ENCODE assay signal across 9 mouse cellular contexts in the genomic region with DNA sequence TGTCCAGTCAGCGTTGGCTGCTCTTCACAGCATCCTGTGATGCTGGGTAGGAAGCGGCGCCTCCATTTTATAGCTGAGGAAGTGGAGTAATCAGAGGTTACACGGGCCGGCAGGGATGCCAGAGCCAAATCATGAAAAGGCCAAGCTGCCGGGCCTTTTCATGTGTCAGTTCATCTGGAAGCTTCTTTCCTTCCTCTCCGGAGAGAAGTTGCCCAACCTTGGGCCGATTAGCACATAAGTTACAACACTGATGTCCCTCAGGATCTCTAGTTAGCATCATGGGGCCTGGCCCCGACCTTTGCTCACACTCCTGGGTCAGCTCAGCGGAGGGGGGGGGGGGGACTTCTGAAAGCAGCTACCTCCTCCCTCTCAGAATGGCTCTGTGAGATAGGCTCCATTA. TPM values are rescaled to one million over a fixed set of nuclear protein-coding genes. Genes with fewer than 3 reads are reported as not detected.
DNase-seq lines count a peak whose midpoint lies in the region; ATAC-seq and TF ChIP-seq lines count a peak whose summit lies in the region.
"Had no signal": no experiment of that assay in that cellular context is flagged by ENCODE, and none has a peak within 500 bp of the region (broad histone marks: within the 10 kb centered on the region; RNA-seq: fewer than 3 reads in every experiment).

No protein-coding gene starts in this region.

- peak; percentile 61 for DNase-seq in layer of hippocampus, adult 9-11 months
- DNase-seq in layer of hippocampus, postnatal 25 days (ENCODE audit: extremely low spot score in 1 of 2, low spot score in 1 of 2): no peak
- DNase-seq in embryonic facial prominence, embryonic 11.5 days (ENCODE audit: low spot score): peak; percentile 32
- no peak for DNase-seq in frontal cortex, postnatal 36 days (ENCODE audit: low spot score in 2 of 2)
- no peak for DNase-seq in midbrain, postnatal 0 days (ENCODE audit: low spot score)

- H3K4me3 ChIP-seq in embryonic facial prominence, embryonic 11.5 days (ENCODE audit: low read depth, low read length): no peak overlapping the region
- H3K4me3 ChIP-seq in intestine, postnatal 0 days (ENCODE audit: low read depth, low read length): no peak overlapping the region
- no peak overlapping the region for H3K4me3 ChIP-seq in liver, embryonic 16.5 days (ENCODE audit: low read depth, low read length)
- H3K4me3 ChIP-seq in midbrain, postnatal 0 days (ENCODE audit: low read depth, low read length): no peak overlapping the region
- H3K4me3 ChIP-seq in hindbrain, embryonic 12.5 days: no peak overlapping the region
- H3K4me3 ChIP-seq: neural tube, embryonic 13.5 days had no signal

- no peak overlapping the region for H3K4me2 ChIP-seq in embryonic facial prominence, embryonic 11.5 days (ENCODE audit: low read depth, low read length)
- H3K4me2 ChIP-seq in intestine, postnatal 0 days (replicated peaks; ENCODE audit: low read depth): peak overlapping the region; percentile 32
- H3K4me2 ChIP-seq in liver, embryonic 16.5 days (ENCODE audit: low read depth, low read length): peak overlapping the region; percentile 21; the same call in 1 of the 2 replicates
- no peak overlapping the region for H3K4me2 ChIP-seq in midbrain, postnatal 0 days (ENCODE audit: low read depth, low read length, poor library complexity, severe bottlenecking)
- no peak overlapping the region for H3K4me2 ChIP-seq in hindbrain, embryonic 12.5 days (replicated peaks)
- H3K4me2 ChIP-seq: neural tube, embryonic 13.5 days had no signal

- no peak overlapping the region for H3K9ac ChIP-seq in embryonic facial prominence, embryonic 11.5 days (replicated peaks; ENCODE audit: low read length)
- H3K9ac ChIP-seq in intestine, postnatal 0 days (ENCODE audit: low read depth, low read length): no peak overlapping the region
- H3K9ac ChIP-seq in liver, embryonic 16.5 days (ENCODE audit: low read depth, low read length): no peak overlapping the region
- H3K9ac ChIP-seq in midbrain, postnatal 0 days (replicated peaks; ENCODE audit: low read length, poor library complexity, severe bottlenecking): no peak overlapping the region
- H3K9ac ChIP-seq in hindbrain, embryonic 12.5 days: no peak overlapping the region
- H3K9ac ChIP-seq: neural tube, embryonic 13.5 days had no signal

- no peaks in the 10 kb centered on the region for H3K36me3 ChIP-seq in embryonic facial prominence, embryonic 11.5 days (replicated peaks; ENCODE audit: control insufficient read depth, insufficient read depth, low read depth, low read length)
- peaks cover 8% of the 10 kb centered on the region for H3K36me3 ChIP-seq in intestine, postnatal 0 days (ENCODE audit: control insufficient read depth, insufficient read depth)
- peaks cover 4% of the 10 kb centered on the region; the same call in 1 of the 2 replicates for H3K36me3 ChIP-seq in liver, embryonic 16.5 days (ENCODE audit: control insufficient read depth, insufficient read depth)
- H3K36me3 ChIP-seq in midbrain, postnatal 0 days (ENCODE audit: insufficient read depth, low read length): no peaks in the 10 kb centered on the region; the same call in 1 of the 2 replicates
- H3K36me3 ChIP-seq in hindbrain, embryonic 12.5 days: no peaks in the 10 kb centered on the region
- H3K36me3 ChIP-seq: neural tube, embryonic 13.5 days had no signal

- WGBS in embryonic facial prominence, embryonic 11.5 days: 32% methylated on average over 10 of the region's 10 CpGs
- WGBS in intestine, postnatal 0 days: 29% methylated on average over 10 of the region's 10 CpGs
- 7% methylated on average over 10 of the region's 10 CpGs for WGBS in liver, embryonic 16.5 days (ENCODE audit: insufficient replicate concordance)
- WGBS in midbrain, postnatal 0 days: 65% methylated on average over 10 of the region's 10 CpGs
- WGBS in hindbrain, embryonic 12.5 days: 58% methylated on average over 10 of the region's 10 CpGs

- no peak for ATAC-seq in embryonic facial prominence, embryonic 11.5 days (replicated peaks; ENCODE audit: insufficient number of reproducible peaks, low FRiP score, low TSS enrichment, low read depth)
- peak; percentile 76 for ATAC-seq in intestine, postnatal 0 days
- ATAC-seq in liver, embryonic 16.5 days (ENCODE audit: low read depth): peak; percentile 63
- no peak for ATAC-seq in midbrain, postnatal 0 days (ENCODE audit: low FRiP score)
- ATAC-seq in hindbrain, embryonic 12.5 days (ENCODE audit: low FRiP score): no peak

- no peaks in the 10 kb centered on the region for H3K27me3 ChIP-seq in embryonic facial prominence, embryonic 11.5 days (ENCODE audit: control insufficient read depth, insufficient read depth, low read length)
- H3K27me3 ChIP-seq in intestine, postnatal 0 days (replicated peaks; ENCODE audit: control insufficient read depth, insufficient read depth, low read length): no peaks in the 10 kb centered on the region
- H3K27me3 ChIP-seq in liver, embryonic 16.5 days (ENCODE audit: control insufficient read depth, insufficient read depth, low read depth, low read length): no peaks in the 10 kb centered on the region
- H3K27me3 ChIP-seq in midbrain, postnatal 0 days (ENCODE audit: insufficient read depth, low read length): no peaks in the 10 kb centered on the region
- peaks cover 29% of the 10 kb centered on the region for H3K27me3 ChIP-seq in hindbrain, embryonic 12.5 days

- TF ChIP-seq CTCF in intestine, postnatal 0 days (IDR thresholded peaks at IDR 0.05; ENCODE audit: low read depth): no peak
- no peak for TF ChIP-seq CTCF in midbrain, postnatal 0 days (IDR thresholded peaks at IDR 0.05)

- no peaks in the 10 kb centered on the region for H3K9me3 ChIP-seq in embryonic facial prominence, embryonic 11.5 days (replicated peaks; ENCODE audit: control insufficient read depth, low read length)
- no peaks in the 10 kb centered on the region for H3K9me3 ChIP-seq in intestine, postnatal 0 days (ENCODE audit: control insufficient read depth)
- H3K9me3 ChIP-seq in liver, embryonic 16.5 days (replicated peaks; ENCODE audit: control insufficient read depth, low read length): no peaks in the 10 kb centered on the region
- H3K9me3 ChIP-seq in midbrain, postnatal 0 days (ENCODE audit: low read length): no peaks in the 10 kb centered on the region
- H3K9me3 ChIP-seq in hindbrain, embryonic 12.5 days (replicated peaks): no peaks in the 10 kb centered on the region
- H3K9me3 ChIP-seq: neural tube, embryonic 13.5 days had no signal

- peaks cover 7% of the 10 kb centered on the region for H3K4me1 ChIP-seq in embryonic facial prominence, embryonic 11.5 days (ENCODE audit: control insufficient read depth, insufficient read depth, low read length)
- H3K4me1 ChIP-seq in intestine, postnatal 0 days (replicated peaks; ENCODE audit: control insufficient read depth, insufficient read depth, low read length): no peaks in the 10 kb centered on the region; the same call in none of the 2 replicates
- peaks cover 17% of the 10 kb centered on the region for H3K4me1 ChIP-seq in liver, embryonic 16.5 days (ENCODE audit: control insufficient read depth, low read depth, low read length)
- peaks cover 10% of the 10 kb centered on the region; the same call in 1 of the 2 replicates for H3K4me1 ChIP-seq in midbrain, postnatal 0 days (ENCODE audit: insufficient read depth, low read length)
- peaks cover 35% of the 10 kb centered on the region for H3K4me1 ChIP-seq in hindbrain, embryonic 12.5 days

- no peak overlapping the region for H3K27ac ChIP-seq in embryonic facial prominence, embryonic 11.5 days (replicated peaks; ENCODE audit: low read depth, low read length)
- no peak overlapping the region for H3K27ac ChIP-seq in intestine, postnatal 0 days (ENCODE audit: low read depth, low read length)
- H3K27ac ChIP-seq in liver, embryonic 16.5 days (ENCODE audit: low read length): no peak overlapping the region
- no peak overlapping the region for H3K27ac ChIP-seq in midbrain, postnatal 0 days (ENCODE audit: low read depth, low read length)
- H3K27ac ChIP-seq in hindbrain, embryonic 12.5 days: no peak overlapping the region
- H3K27ac ChIP-seq: neural tube, embryonic 13.5 days had no signal

RNA-seq across cellular contexts. Expression of gene Dusp6, which starts 7.4 kb away (rescaled TPM):
- total RNA-seq in layer of hippocampus, postnatal 25 days (2021): 10 to 100 TPM; 74.9 to 93.5 TPM
- polyA plus RNA-seq in embryonic facial prominence, embryonic 11.5 days (2014; fragmentation: Nextera tagmentation; extraction: Ambion mirVana): 115 and 123 TPM in 2 replicates
- 27.9 and 34.6 TPM in 2 replicates for polyA plus RNA-seq in intestine, postnatal 0 days (2015; fragmentation: Nextera tagmentation; extraction: Ambion mirVana)
- 25.1 and 29.0 TPM in 2 replicates for polyA plus RNA-seq in liver, embryonic 16.5 days (2015; fragmentation: Nextera tagmentation; extraction: Ambion mirVana)
- total RNA-seq in midbrain, postnatal 0 days (2014; rRNA removed): 47.7 and 52.1 TPM in 2 replicates
- polyA plus RNA-seq in midbrain, postnatal 0 days (2015; fragmentation: Nextera tagmentation; extraction: Ambion mirVana): 23.5 and 25.4 TPM in 2 replicates
- polyA plus RNA-seq in hindbrain, embryonic 12.5 days (2016; fragmentation: Nextera tagmentation; extraction: Ambion mirVana): 38.3 and 39.6 TPM in 2 replicates

Comparison
In these comparisons a context has a peak if more than half of its experiments do, and no peak if none do; other contexts are left out.
1. DNase-seq: peak in layer of hippocampus, adult 9-11 months (single experiment) and embryonic facial prominence, embryonic 11.5 days (single experiment); none in layer of hippocampus, postnatal 25 days (0 of 2), frontal cortex, postnatal 36 days (0 of 2) and midbrain, postnatal 0 days (single experiment).
2. ATAC-seq: peak in intestine, postnatal 0 days (single experiment) and liver, embryonic 16.5 days (single experiment); none in embryonic facial prominence, embryonic 11.5 days (single experiment), midbrain, postnatal 0 days (single experiment) and hindbrain, embryonic 12.5 days (single experiment).
3. H3K4me2 ChIP-seq: peak in intestine, postnatal 0 days (single experiment) and liver, embryonic 16.5 days (single experiment); none in embryonic facial prominence, embryonic 11.5 days (single experiment), midbrain, postnatal 0 days (single experiment) and hindbrain, embryonic 12.5 days (single experiment).